In the genomic region with DNA sequence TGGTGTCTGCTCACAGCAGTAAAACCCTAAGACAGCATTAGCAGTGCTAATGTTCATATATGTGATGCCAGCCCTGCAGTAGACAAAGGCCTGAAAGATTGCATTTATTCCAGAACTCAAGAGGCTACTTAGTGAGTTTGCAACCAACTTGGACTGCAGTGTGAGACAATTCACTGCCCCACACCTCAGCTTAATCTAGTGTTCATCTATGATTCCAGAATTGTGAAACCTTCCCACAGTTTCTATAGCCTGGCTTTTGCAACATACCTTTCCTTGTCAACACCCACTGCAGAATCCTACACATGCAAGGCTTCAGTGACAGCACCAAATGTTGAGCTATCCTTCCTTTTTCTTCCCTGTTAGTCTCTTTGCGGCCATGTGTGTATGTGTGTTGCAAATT, we compare ENCODE assay signal across 39 mouse cellular contexts. TPM values are rescaled to one million over a fixed set of nuclear protein-coding genes. Genes with fewer than 3 reads are reported as not detected.
"Had no signal": no experiment of that assay in that cellular context is flagged by ENCODE, and none has a peak within 500 bp of the region (broad histone marks: within the 10 kb centered on the region; RNA-seq: fewer than 3 reads in every experiment).

No protein-coding gene starts in this region.

- H3K4me3 ChIP-seq: embryonic facial prominence, embryonic 10.5 days; embryonic facial prominence, embryonic 12.5 days; embryonic facial prominence, embryonic 13.5 days; embryonic facial prominence, embryonic 15.5 days; erythroblast, embryonic 14.5 days; forebrain, embryonic 10.5 days; forebrain, embryonic 12.5 days; forebrain, embryonic 13.5 days; forebrain, embryonic 15.5 days; gastrocnemius, adult 2 months; heart, embryonic 10.5 days had no signal

- H3K4me1 ChIP-seq: embryonic facial prominence, embryonic 10.5 days; embryonic facial prominence, embryonic 12.5 days; embryonic facial prominence, embryonic 13.5 days; embryonic facial prominence, embryonic 15.5 days; forebrain, embryonic 10.5 days; forebrain, embryonic 12.5 days; forebrain, embryonic 13.5 days; forebrain, embryonic 15.5 days; heart, embryonic 10.5 days had no signal

- H3K27me3 ChIP-seq: embryonic facial prominence, embryonic 12.5 days; embryonic facial prominence, embryonic 13.5 days; embryonic facial prominence, embryonic 15.5 days; forebrain, embryonic 12.5 days; forebrain, embryonic 13.5 days; forebrain, embryonic 15.5 days had no signal

- ATAC-seq: forebrain, embryonic 13.5 days; forebrain, embryonic 15.5 days; forebrain, embryonic 16.5 days; forebrain, postnatal 0 days had no signal

- H3K4me2 ChIP-seq: embryonic facial prominence, embryonic 12.5 days; embryonic facial prominence, embryonic 13.5 days; embryonic facial prominence, embryonic 15.5 days; forebrain, embryonic 12.5 days; forebrain, embryonic 13.5 days; forebrain, embryonic 15.5 days; heart, embryonic 11.5 days had no signal

- H3K9me3 ChIP-seq: embryonic facial prominence, embryonic 10.5 days; embryonic facial prominence, embryonic 12.5 days; embryonic facial prominence, embryonic 13.5 days; embryonic facial prominence, embryonic 15.5 days; forebrain, embryonic 10.5 days; forebrain, embryonic 12.5 days; forebrain, embryonic 13.5 days; forebrain, embryonic 15.5 days; heart, embryonic 10.5 days had no signal

- DNase-seq: cerebellum, adult 2 months; cerebellum, adult 8-10 months; cerebellum, adult 9-10 months; cerebellum, adult 9-11 months; cerebellum, postnatal 10 days; cerebellum, postnatal 14 days; cerebellum, postnatal 25 days; cerebellum, postnatal 36 days; embryo, embryonic 11 days; forebrain, postnatal 0 days; gastrocnemius, adult 2 months; gastrocnemius, postnatal 10 days; gastrocnemius, postnatal 14 days; gastrocnemius, postnatal 25 days; gastrocnemius, postnatal 36 days; heart, adult 18-20 months had no signal

- H3K9ac ChIP-seq: embryonic facial prominence, embryonic 12.5 days; embryonic facial prominence, embryonic 13.5 days; embryonic facial prominence, embryonic 15.5 days; forebrain, embryonic 12.5 days; forebrain, embryonic 13.5 days; forebrain, embryonic 15.5 days; forebrain, postnatal 0 days had no signal

- H3K27ac ChIP-seq: embryonic facial prominence, embryonic 10.5 days; embryonic facial prominence, embryonic 12.5 days; embryonic facial prominence, embryonic 13.5 days; embryonic facial prominence, embryonic 15.5 days; forebrain, embryonic 10.5 days; forebrain, embryonic 12.5 days; forebrain, embryonic 13.5 days; forebrain, embryonic 15.5 days; gastrocnemius, adult 2 months; heart, embryonic 10.5 days had no signal

- H3K36me3 ChIP-seq: embryonic facial prominence, embryonic 10.5 days; embryonic facial prominence, embryonic 12.5 days; embryonic facial prominence, embryonic 13.5 days; embryonic facial prominence, embryonic 15.5 days; forebrain, embryonic 10.5 days; forebrain, embryonic 12.5 days; forebrain, embryonic 15.5 days; heart, embryonic 10.5 days had no signal

RNA-seq across cellular contexts. Expression of a gene that starts 2.9 kb away (rescaled TPM):
- total RNA-seq: common myeloid progenitor, adult 5-6 weeks; forebrain, postnatal 0 days; gastrocnemius, adult 18-20 months; gastrocnemius, adult 2 months; gastrocnemius, adult 8-10 months; gastrocnemius, postnatal 10 days; gastrocnemius, postnatal 14 days; gastrocnemius, postnatal 25 days; gastrocnemius, postnatal 36 days; gastrocnemius, postnatal 4 days; granulocyte monocyte progenitor cell, adult 5-6 weeks; heart, adult 18-20 months; heart, adult 8-10 months had no signal
- polyA plus RNA-seq: cerebellum, adult 2 months; cortical plate, adult 2 months; embryonic facial prominence, embryonic 10.5 days; embryonic facial prominence, embryonic 11.5 days; embryonic facial prominence, embryonic 12.5 days; embryonic facial prominence, embryonic 13.5 days; embryonic facial prominence, embryonic 14.5 days; embryonic facial prominence, embryonic 15.5 days; erythroblast, embryonic 14.5 days; forebrain, embryonic 10.5 days; forebrain, embryonic 11.5 days; forebrain, embryonic 12.5 days; forebrain, embryonic 13.5 days; forebrain, embryonic 15.5 days; forebrain, embryonic 16.5 days; forebrain, postnatal 0 days; frontal cortex, adult 2 months; heart, embryonic 10.5 days; heart, embryonic 11.5 days had no signal

RNA-seq across cellular contexts. Expression of a gene that starts 8.1 kb away (rescaled TPM):
- total RNA-seq: common myeloid progenitor, adult 5-6 weeks; forebrain, postnatal 0 days; gastrocnemius, adult 18-20 months; gastrocnemius, adult 2 months; gastrocnemius, adult 8-10 months; gastrocnemius, postnatal 10 days; gastrocnemius, postnatal 14 days; gastrocnemius, postnatal 25 days; gastrocnemius, postnatal 36 days; gastrocnemius, postnatal 4 days; granulocyte monocyte progenitor cell, adult 5-6 weeks; heart, adult 18-20 months; heart, adult 8-10 months had no signal
- polyA plus RNA-seq: cerebellum, adult 2 months; cortical plate, adult 2 months; embryonic facial prominence, embryonic 10.5 days; embryonic facial prominence, embryonic 11.5 days; embryonic facial prominence, embryonic 12.5 days; embryonic facial prominence, embryonic 13.5 days; embryonic facial prominence, embryonic 14.5 days; embryonic facial prominence, embryonic 15.5 days; erythroblast, embryonic 14.5 days; forebrain, embryonic 10.5 days; forebrain, embryonic 11.5 days; forebrain, embryonic 12.5 days; forebrain, embryonic 13.5 days; forebrain, embryonic 15.5 days; forebrain, embryonic 16.5 days; forebrain, postnatal 0 days; frontal cortex, adult 2 months; heart, embryonic 10.5 days; heart, embryonic 11.5 days had no signal

RNA-seq across cellular contexts. Expression of a gene that starts 20.1 kb away (rescaled TPM):
- total RNA-seq: common myeloid progenitor, adult 5-6 weeks; forebrain, postnatal 0 days; gastrocnemius, adult 18-20 months; gastrocnemius, adult 2 months; gastrocnemius, adult 8-10 months; gastrocnemius, postnatal 10 days; gastrocnemius, postnatal 14 days; gastrocnemius, postnatal 25 days; gastrocnemius, postnatal 36 days; gastrocnemius, postnatal 4 days; granulocyte monocyte progenitor cell, adult 5-6 weeks; heart, adult 18-20 months; heart, adult 8-10 months had no signal
- polyA plus RNA-seq: cerebellum, adult 2 months; cortical plate, adult 2 months; embryonic facial prominence, embryonic 10.5 days; embryonic facial prominence, embryonic 11.5 days; embryonic facial prominence, embryonic 12.5 days; embryonic facial prominence, embryonic 13.5 days; embryonic facial prominence, embryonic 14.5 days; embryonic facial prominence, embryonic 15.5 days; erythroblast, embryonic 14.5 days; forebrain, embryonic 10.5 days; forebrain, embryonic 11.5 days; forebrain, embryonic 12.5 days; forebrain, embryonic 13.5 days; forebrain, embryonic 15.5 days; forebrain, embryonic 16.5 days; forebrain, postnatal 0 days; frontal cortex, adult 2 months; heart, embryonic 10.5 days; heart, embryonic 11.5 days had no signal

RNA-seq across cellular contexts. Expression of a gene that starts 28.5 kb away (rescaled TPM):
- total RNA-seq: common myeloid progenitor, adult 5-6 weeks; forebrain, postnatal 0 days; gastrocnemius, adult 18-20 months; gastrocnemius, adult 2 months; gastrocnemius, adult 8-10 months; gastrocnemius, postnatal 10 days; gastrocnemius, postnatal 14 days; gastrocnemius, postnatal 25 days; gastrocnemius, postnatal 36 days; gastrocnemius, postnatal 4 days; granulocyte monocyte progenitor cell, adult 5-6 weeks; heart, adult 18-20 months; heart, adult 8-10 months had no signal
- polyA plus RNA-seq: cerebellum, adult 2 months; cortical plate, adult 2 months; embryonic facial prominence, embryonic 10.5 days; embryonic facial prominence, embryonic 11.5 days; embryonic facial prominence, embryonic 12.5 days; embryonic facial prominence, embryonic 13.5 days; embryonic facial prominence, embryonic 14.5 days; embryonic facial prominence, embryonic 15.5 days; erythroblast, embryonic 14.5 days; forebrain, embryonic 10.5 days; forebrain, embryonic 11.5 days; forebrain, embryonic 12.5 days; forebrain, embryonic 13.5 days; forebrain, embryonic 15.5 days; forebrain, embryonic 16.5 days; forebrain, postnatal 0 days; frontal cortex, adult 2 months; heart, embryonic 10.5 days; heart, embryonic 11.5 days had no signal

RNA-seq across cellular contexts. Expression of a gene that starts 34.1 kb away (rescaled TPM):
- total RNA-seq: common myeloid progenitor, adult 5-6 weeks; forebrain, postnatal 0 days; gastrocnemius, adult 18-20 months; gastrocnemius, adult 2 months; gastrocnemius, adult 8-10 months; gastrocnemius, postnatal 10 days; gastrocnemius, postnatal 14 days; gastrocnemius, postnatal 25 days; gastrocnemius, postnatal 36 days; gastrocnemius, postnatal 4 days; granulocyte monocyte progenitor cell, adult 5-6 weeks; heart, adult 18-20 months; heart, adult 8-10 months had no signal
- polyA plus RNA-seq: cerebellum, adult 2 months; cortical plate, adult 2 months; embryonic facial prominence, embryonic 10.5 days; embryonic facial prominence, embryonic 11.5 days; embryonic facial prominence, embryonic 12.5 days; embryonic facial prominence, embryonic 13.5 days; embryonic facial prominence, embryonic 14.5 days; embryonic facial prominence, embryonic 15.5 days; erythroblast, embryonic 14.5 days; forebrain, embryonic 10.5 days; forebrain, embryonic 11.5 days; forebrain, embryonic 12.5 days; forebrain, embryonic 13.5 days; forebrain, embryonic 15.5 days; forebrain, embryonic 16.5 days; forebrain, postnatal 0 days; frontal cortex, adult 2 months; heart, embryonic 10.5 days; heart, embryonic 11.5 days had no signal
